Mouse (Mus musculus) thymus, adult 2 months (tissue): ENCODE measurements around the gene Pls1.

ENCODE experiments used
- CTCF ChIP-seq: fragments of 200-500 bp; IDR thresholded peaks from 2 replicates; pipeline ENCODE4 v1.5.1; 2012; ENCODE audit warnings: mild to moderate bottlenecking, control low read depth, low read length, moderate library complexity, borderline replicate concordance; ENCODE audit not compliant: control insufficient read depth, poor library complexity, insufficient read depth; ENCODE audit errors: extremely low read depth
- POLR2A ChIP-seq: fragments of 200-500 bp; IDR thresholded peaks from 2 replicates; pipeline ENCODE4 v1.6.1; 2012; ENCODE audit warnings: mild to moderate bottlenecking, low read length, control low read depth, moderate library complexity; ENCODE audit not compliant: control insufficient read depth, poor library complexity, insufficient read depth; ENCODE audit errors: extremely low read depth

- no peak for TF ChIP-seq CTCF
- no peak for TF ChIP-seq POLR2A
Observed at GRCm38 (mm10) chr9:95815015-95815673, 30.0 kb downstream of the Pls1 start.
